Mouse (Mus musculus) brain, embryonic 14.5 days (tissue): ENCODE results near the gene Prkg1. TPM values are rescaled to one million over a fixed set of nuclear protein-coding genes. Genes with fewer than 3 reads are reported as not detected.

Experiments
- DNase-seq: peaks from one replicate; pipeline ENCODE4 v3.0.0-alpha.2; 2011; ENCODE audit warnings: low read depth
- CTCF ChIP-seq: fragments of 200-500 bp; IDR thresholded peaks from 2 replicates; pipeline ENCODE4 v1.5.1; 2012; ENCODE audit warnings: inconsistent platforms, mild to moderate bottlenecking, moderate library complexity, borderline replicate concordance; ENCODE audit not compliant: insufficient read depth, insufficient read length; ENCODE audit errors: extremely low read depth
- POLR2A ChIP-seq: fragments of 200-500 bp; IDR thresholded peaks from 2 replicates; pipeline ENCODE4 v1.6.1; 2012; ENCODE audit warnings: mild to moderate bottlenecking, inconsistent platforms, borderline replicate concordance; ENCODE audit not compliant: poor library complexity, insufficient read depth, insufficient read length, severe bottlenecking; ENCODE audit errors: extremely low read depth
- polyA plus RNA-seq: library from polyadenylated mRNA; depleted of rRNA; stranded (reverse); fragments of >200 nt; gene quantifications from 2 replicates; pipeline ENCODE4 v1.2.3, GENCODE M21; 2012

Prkg1 gene
- polyA plus RNA-seq, 1 experiment, result 4.5 TPM

DNA sequence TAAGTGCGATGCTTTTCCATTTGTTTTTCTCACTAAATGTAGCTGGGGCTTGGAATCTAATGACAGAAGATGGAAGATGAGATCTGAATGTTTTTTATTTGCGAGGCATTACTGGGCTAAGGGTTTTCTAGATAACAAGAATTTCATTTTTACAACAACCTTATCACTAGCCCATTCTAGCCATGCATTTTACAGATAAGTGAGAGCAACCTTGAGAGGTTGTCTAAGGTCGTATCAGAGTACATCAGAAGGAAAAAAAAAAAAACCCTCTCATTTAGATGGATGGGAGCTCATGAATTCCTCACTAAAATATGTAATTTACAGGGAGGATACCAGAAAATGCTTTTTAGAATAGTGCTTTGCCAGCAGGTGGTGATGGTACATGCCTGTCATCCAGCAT is 863.8 kb downstream of the Prkg1 start:
- no peak for TF ChIP-seq POLR2A
- no peak for TF ChIP-seq CTCF
- DNase-seq, result peak; percentile 7

GRCm38 (mm10) chr19:30890377-30890776 is 874.5 kb downstream of the Prkg1 start:
- TF ChIP-seq POLR2A (no peak), CTCF (no peak)
- DNase-seq, result peak; percentile 36

- TF ChIP-seq POLR2A, result no peak
- TF ChIP-seq CTCF, result no peak
Measured at GRCm38 (mm10) chr19:30889851-30890250, 875.0 kb downstream of the Prkg1 start.

GRCm38 (mm10) chr19:30861441-30861840 is 903.4 kb downstream of the Prkg1 start:
- DNase-seq, result no peak
- no peak for TF ChIP-seq POLR2A
- TF ChIP-seq CTCF, result no peak

More at GRCm38 (mm10) chr19:30889851-30890250, 875.0 kb downstream of the Prkg1 start:
- DNase-seq, result no peak

GRCm38 (mm10) chr19:30851023-30851422 is 913.8 kb downstream of the Prkg1 start:
- no peak for DNase-seq
- no peak for TF ChIP-seq CTCF
- no peak for TF ChIP-seq POLR2A

- DNase-seq, result no peak
- TF ChIP-seq POLR2A (no peak), CTCF (no peak)
Measured at GRCm38 (mm10) chr19:30844916-30845315, 919.9 kb downstream of the Prkg1 start.

DNA sequence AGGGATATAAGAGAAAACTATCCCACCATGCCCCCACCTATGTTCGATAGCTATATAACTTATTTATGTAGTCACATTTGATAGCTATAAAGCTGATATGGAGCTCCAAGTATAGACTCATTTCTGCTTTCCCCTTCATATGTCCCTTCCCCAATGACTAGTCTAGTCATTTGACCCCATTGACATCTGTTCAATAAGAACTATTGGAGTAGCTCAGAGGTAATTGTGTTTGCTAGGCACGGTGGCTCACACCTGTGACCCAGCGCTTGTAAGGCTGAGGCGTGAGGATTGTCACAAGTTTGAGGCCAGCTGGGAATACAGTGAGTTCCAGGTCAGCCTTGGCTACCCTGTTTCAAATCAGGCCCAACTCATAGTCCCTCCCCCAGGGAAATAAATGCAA is 921.2 kb downstream of the Prkg1 start:
- no peak for DNase-seq

GRCm38 (mm10) chr19:30843052-30843564 is 921.7 kb downstream of the Prkg1 start:
- TF ChIP-seq POLR2A, result no peak
- no peak for TF ChIP-seq CTCF
- DNase-seq, result peak; percentile 92

More for the DNA sequence above, 921.2 kb downstream of the Prkg1 start:
- TF ChIP-seq CTCF (no peak), POLR2A (no peak)

DNA sequence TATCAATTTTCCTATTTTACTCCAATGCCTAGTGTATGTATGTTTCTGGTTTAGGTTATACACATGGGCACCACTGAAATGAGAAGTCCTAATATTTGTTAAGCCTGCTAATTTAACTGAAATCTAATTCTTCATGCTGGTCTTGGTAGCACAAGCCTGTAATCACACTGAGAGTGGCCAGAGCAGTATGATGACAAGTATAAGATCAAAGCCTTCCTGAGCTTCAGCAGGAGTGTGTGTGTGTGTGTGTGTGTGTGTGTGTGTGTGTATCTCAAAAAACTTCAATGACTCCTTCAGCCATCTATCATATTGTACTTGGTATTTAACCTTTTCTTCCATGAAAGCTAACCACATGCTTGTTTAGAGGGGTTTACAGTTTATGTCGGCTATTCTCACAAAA is 922.2 kb downstream of the Prkg1 start:
- no peak for DNase-seq
- TF ChIP-seq CTCF (no peak), POLR2A (no peak)

DNA sequence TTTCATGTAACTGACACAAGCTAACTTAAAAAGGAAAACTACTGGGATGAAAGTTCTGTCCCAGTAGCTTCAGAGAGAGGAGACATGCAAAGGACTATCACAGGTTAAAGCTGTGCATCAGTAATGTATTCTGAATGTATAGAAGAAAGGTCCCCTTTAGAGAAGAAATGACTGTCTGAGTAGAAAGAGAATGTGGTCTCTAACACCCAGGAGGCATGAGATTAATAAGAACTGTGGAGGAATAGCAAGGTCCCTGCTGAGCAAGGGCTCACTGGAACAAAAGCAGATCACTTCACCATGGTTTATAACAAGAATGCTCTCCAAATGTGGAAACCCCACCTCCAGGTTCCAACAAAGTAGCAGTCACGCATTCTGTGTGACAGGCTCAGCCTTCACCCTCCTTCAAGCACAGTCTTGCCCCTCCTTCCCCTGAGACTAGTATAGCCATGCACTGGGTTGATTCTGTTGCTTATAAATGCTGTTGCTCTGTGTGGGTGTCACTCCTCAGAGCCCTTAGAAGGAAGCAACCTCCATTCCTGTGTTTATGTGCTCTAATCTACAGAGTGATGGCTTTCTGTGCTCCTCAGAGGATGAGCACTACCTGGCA is 931.7 kb downstream of the Prkg1 start:
- TF ChIP-seq CTCF (no peak), POLR2A (no peak)
- DNase-seq, result peak; percentile 62

DNA sequence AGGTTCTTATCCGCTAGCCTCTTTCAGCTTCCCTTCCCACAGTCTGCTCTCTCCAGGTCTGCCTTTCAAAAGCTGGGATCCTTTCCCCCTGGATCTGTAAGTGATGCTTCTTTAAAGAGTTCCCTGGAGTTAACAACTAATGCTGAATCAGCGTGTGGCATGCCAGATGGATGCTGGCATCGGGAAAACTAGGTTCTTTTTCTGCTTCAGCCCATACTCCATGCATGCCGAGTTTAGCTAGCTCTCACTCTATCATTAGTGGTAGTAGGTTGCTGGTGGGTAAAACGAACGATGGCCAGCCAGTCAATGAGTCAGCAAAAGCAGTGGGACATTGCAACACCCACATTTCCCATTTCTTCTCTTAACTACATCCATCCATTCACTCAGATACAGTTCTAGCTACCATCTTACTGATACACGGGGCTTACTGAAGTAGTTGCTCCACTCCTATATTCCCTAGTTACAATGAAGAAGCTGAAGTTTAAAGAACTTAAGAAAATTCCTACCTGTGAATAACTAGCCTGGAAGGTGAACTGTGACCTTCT is 935.5 kb downstream of the Prkg1 start:
- no peak for TF ChIP-seq POLR2A
- no peak for TF ChIP-seq CTCF
- DNase-seq, result no peak

- no peak for TF ChIP-seq POLR2A
- TF ChIP-seq CTCF, result peak; percentile 20; the same call in 1 of the 2 replicates
Measured at GRCm38 (mm10) chr19:30827820-30828219, 937.0 kb downstream of the Prkg1 start.

GRCm38 (mm10) chr19:30826106-30826505 is 938.7 kb downstream of the Prkg1 start:
- TF ChIP-seq CTCF (no peak), POLR2A (no peak)
- no peak for DNase-seq

More at GRCm38 (mm10) chr19:30827820-30828219, 937.0 kb downstream of the Prkg1 start:
- no peak for DNase-seq

GRCm38 (mm10) chr19:30815661-30816060 is 949.2 kb downstream of the Prkg1 start:
- peak; percentile 51 for DNase-seq
- no peak for TF ChIP-seq CTCF
- TF ChIP-seq POLR2A, result no peak
